Mouse (Mus musculus) heart, postnatal 0 days (tissue): ENCODE measurements at regions not wholly inside any gene's neighbourhood (a gene's known extent, or its start where the extent isn't known, plus 50 kb on each side); places are given as distances from the start of the nearest gene placed in this dataset.

Experiments
- CTCF ChIP-seq: IDR thresholded peaks from 2 replicates; pipeline ENCODE4 v1.5.1; 2016; ENCODE audit warnings: antibody characterized with exemption, control low read depth, low read depth
- EP300 ChIP-seq: IDR thresholded peaks from 2 replicates; pipeline ENCODE4 v1.6.1; 2016; ENCODE audit warnings: antibody characterized with exemption, low read depth

DNA sequence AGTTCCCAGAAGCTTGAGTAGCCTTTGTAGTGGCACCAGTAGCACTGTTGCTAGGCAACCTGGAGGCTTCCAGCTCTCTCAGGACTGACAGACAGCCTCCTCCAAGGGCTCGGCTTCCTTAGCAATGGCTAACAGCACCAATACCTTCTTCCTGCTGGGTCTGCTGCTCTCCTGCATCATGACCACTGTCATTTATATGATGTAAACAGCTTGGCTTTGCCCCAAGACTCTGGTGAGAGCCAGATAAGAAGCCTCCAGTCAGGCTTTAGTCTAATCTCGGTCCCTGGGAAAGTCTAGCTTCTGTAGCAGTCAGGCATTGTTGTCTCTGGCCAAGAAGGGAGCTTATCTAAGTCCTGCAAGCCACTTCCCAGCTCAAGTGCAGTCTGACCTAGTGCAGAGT lies 163.1 kb upstream of the Map1b start:
- TF ChIP-seq CTCF (no peak), EP300 (peak; percentile 36; the same call in 1 of the 2 replicates)
